Mouse (Mus musculus) midbrain, postnatal 0 days (tissue): ENCODE measurements at regions not wholly inside any gene's neighbourhood (a gene's known extent, or its start where the extent isn't known, plus 50 kb on each side); places are given as distances from the start of the nearest gene placed in this dataset.
A peak's percentile ranks its signal among the peaks of the same experiment; 100 is the strongest.

Experiments
- ATAC-seq: fragments of 200-750 bp; cut with Nextera tagmentation; 2 replicates; pipeline ENCODE4 v1.8.0; 2017; ENCODE audit warnings: moderate number of reproducible peaks, mild to moderate bottlenecking, moderate TSS enrichment, moderate library complexity; ENCODE audit not compliant: low FRiP score
- DNase-seq: peaks from one replicate; pipeline ENCODE4 v3.0.0-alpha.2; 2015; ENCODE audit warnings: low spot score
- H3K27ac ChIP-seq: fragments of 300-500 bp; sonication (generic); 2 replicates; pipeline ENCODE4 v1.5.1; 2014; ENCODE audit warnings: low read depth, mild to moderate bottlenecking, low read length, mixed read lengths
- H3K27me3 ChIP-seq: fragments of 300-500 bp; sonication (generic); 2 replicates; pipeline ENCODE4 v1.6.1; 2014; ENCODE audit warnings: low read length, control low read depth, mixed read lengths; ENCODE audit not compliant: insufficient read depth
- H3K36me3 ChIP-seq: fragments of 300-500 bp; sonication (generic); 2 replicates; pipeline ENCODE4 v1.6.1; 2014; ENCODE audit warnings: low read length, control low read depth, mixed read lengths; ENCODE audit not compliant: insufficient read depth
- H3K4me1 ChIP-seq: fragments of 300-500 bp; sonication (generic); 2 replicates; pipeline ENCODE4 v1.6.1; 2014; ENCODE audit warnings: mild to moderate bottlenecking, control low read depth, antibody characterized with exemption, low read length, mixed read lengths; ENCODE audit not compliant: insufficient read depth
- H3K4me2 ChIP-seq: fragments of 300-500 bp; sonication (generic); 2 replicates; pipeline ENCODE4 v1.6.1; 2014; ENCODE audit warnings: low read depth, mild to moderate bottlenecking, low read length, mixed read lengths; ENCODE audit not compliant: poor library complexity, severe bottlenecking
- H3K4me3 ChIP-seq: fragments of 300-500 bp; sonication (generic); 2 replicates; pipeline ENCODE4 v1.5.1; 2014; ENCODE audit warnings: low read depth, mild to moderate bottlenecking, low read length, moderate library complexity
- H3K9ac ChIP-seq: fragments of 300-500 bp; sonication (generic); replicated peaks from 2 replicates; pipeline ENCODE4 v1.6.1; 2014; ENCODE audit warnings: mild to moderate bottlenecking, low read length, moderate library complexity, mixed read lengths; ENCODE audit not compliant: poor library complexity, severe bottlenecking
- H3K9me3 ChIP-seq: fragments of 300-500 bp; sonication (generic); 2 replicates; pipeline ENCODE4 v1.6.1; 2016; ENCODE audit warnings: low read length, control low read depth
- CTCF ChIP-seq: IDR thresholded peaks from 2 replicates; pipeline ENCODE4 v1.5.1; 2016; ENCODE audit warnings: antibody characterized with exemption, mild to moderate bottlenecking
- WGBS: fragments of 180-500 bp; shearing (Covaris S2); extraction: QIAGEN DNeasy Blood & Tissue Kit; methylation state at CpG from one replicate; pipeline ENCODE4 v1.1.7; 2014; 5-methylcytosine and 5-hydroxymethylcytosine counted together

DNA sequence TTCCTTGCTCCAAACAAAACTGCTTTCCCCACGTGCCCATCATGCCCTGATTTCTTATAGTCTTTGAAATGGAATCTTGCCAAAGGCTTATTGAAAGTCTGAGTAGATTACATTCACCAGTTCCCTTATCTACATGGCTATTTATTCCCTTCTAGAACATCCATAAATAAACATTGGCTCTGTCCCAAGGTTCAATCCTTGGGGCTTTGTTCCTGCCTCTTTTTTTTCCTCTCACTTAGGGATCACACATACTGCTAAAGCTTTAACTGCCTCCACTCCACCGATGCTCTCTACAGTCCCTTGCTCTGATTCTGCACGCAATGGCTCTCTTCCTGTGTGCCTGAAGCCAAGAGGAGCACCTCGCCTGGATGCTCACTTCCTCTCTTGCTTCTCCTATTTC is 107.6 kb upstream of the Ncam1 start:
- peak; percentile 19 for DNase-seq
- WGBS: 49% methylated on average over 4 of the region's 4 CpGs

GRCm38 (mm10) chr9:49905703-49906102 is 107.0 kb upstream of the Ncam1 start:
- H3K4me1 ChIP-seq: no peaks in the 10 kb centered on the region; the same call in 1 of the 2 replicates
- TF ChIP-seq CTCF: no peak
- H3K4me3 ChIP-seq: no peak overlapping the region
- H3K9ac ChIP-seq: no peak overlapping the region
- 83% methylated on average over 4 of the region's 4 CpGs for WGBS
- ATAC-seq (no peak), DNase-seq (no peak)
- H3K4me2 ChIP-seq: no peak overlapping the region
- no peaks in the 10 kb centered on the region for H3K9me3 ChIP-seq
- H3K27ac ChIP-seq: no peak overlapping the region
- no peaks in the 10 kb centered on the region for H3K36me3 ChIP-seq
- H3K27me3 ChIP-seq: no peaks in the 10 kb centered on the region

More for the DNA sequence above, 107.6 kb upstream of the Ncam1 start:
- Histone ChIP-seq H3K4me1 (no peaks in the 10 kb centered on the region), H3K9me3 (no peaks in the 10 kb centered on the region), H3K4me2 (no peak overlapping the region), H3K36me3 (no peaks in the 10 kb centered on the region), H3K27me3 (no peaks in the 10 kb centered on the region), H3K4me3 (no peak overlapping the region), H3K27ac (no peak overlapping the region), H3K9ac (no peak overlapping the region)
- no peak for ATAC-seq
- no peak for TF ChIP-seq CTCF

DNA sequence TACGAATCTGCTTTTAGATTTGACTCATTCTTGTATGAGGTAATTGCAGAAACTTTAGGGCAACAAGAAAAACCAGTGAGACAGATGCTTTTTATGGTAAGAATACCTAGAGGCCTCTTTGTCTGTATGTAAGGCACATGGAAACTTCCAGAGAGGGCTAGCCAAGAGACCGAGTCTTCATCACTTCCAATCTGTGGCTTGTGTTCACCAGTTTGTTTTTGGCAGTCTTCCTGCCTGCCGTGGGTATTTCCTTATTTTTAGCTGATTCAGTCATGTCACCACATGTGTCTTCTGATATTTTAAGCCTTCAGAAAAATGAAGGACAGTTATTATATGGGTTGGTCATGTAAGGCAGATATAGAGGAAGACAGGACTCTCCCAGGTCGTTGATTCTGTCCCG is 100.2 kb upstream of the Ncam1 start:
- Histone ChIP-seq H3K4me2 (no peak overlapping the region), H3K9me3 (no peaks in the 10 kb centered on the region), H3K36me3 (no peaks in the 10 kb centered on the region), H3K27me3 (no peaks in the 10 kb centered on the region), H3K9ac (no peak overlapping the region), H3K4me3 (no peak overlapping the region), H3K27ac (no peak overlapping the region), H3K4me1 (no peaks in the 10 kb centered on the region; the same call in 1 of the 2 replicates)
- ATAC-seq (no peak), DNase-seq (no peak)
- WGBS: 89% methylated on average over 5 of the region's 5 CpGs
- TF ChIP-seq CTCF: no peak

- DNase-seq (peak; percentile 28), ATAC-seq (no peak)
- Histone ChIP-seq H3K9ac (no peak overlapping the region), H3K36me3 (no peaks in the 10 kb centered on the region), H3K9me3 (no peaks in the 10 kb centered on the region), H3K27me3 (no peaks in the 10 kb centered on the region), H3K4me3 (no peak overlapping the region), H3K4me1 (no peaks in the 10 kb centered on the region), H3K4me2 (no peak overlapping the region), H3K27ac (no peak overlapping the region)
- 69% methylated on average over 12 of the region's 12 CpGs for WGBS
- no peak for TF ChIP-seq CTCF
Measured at GRCm38 (mm10) chr9:49884516-49885343, 86.0 kb upstream of the Ncam1 start.

DNA sequence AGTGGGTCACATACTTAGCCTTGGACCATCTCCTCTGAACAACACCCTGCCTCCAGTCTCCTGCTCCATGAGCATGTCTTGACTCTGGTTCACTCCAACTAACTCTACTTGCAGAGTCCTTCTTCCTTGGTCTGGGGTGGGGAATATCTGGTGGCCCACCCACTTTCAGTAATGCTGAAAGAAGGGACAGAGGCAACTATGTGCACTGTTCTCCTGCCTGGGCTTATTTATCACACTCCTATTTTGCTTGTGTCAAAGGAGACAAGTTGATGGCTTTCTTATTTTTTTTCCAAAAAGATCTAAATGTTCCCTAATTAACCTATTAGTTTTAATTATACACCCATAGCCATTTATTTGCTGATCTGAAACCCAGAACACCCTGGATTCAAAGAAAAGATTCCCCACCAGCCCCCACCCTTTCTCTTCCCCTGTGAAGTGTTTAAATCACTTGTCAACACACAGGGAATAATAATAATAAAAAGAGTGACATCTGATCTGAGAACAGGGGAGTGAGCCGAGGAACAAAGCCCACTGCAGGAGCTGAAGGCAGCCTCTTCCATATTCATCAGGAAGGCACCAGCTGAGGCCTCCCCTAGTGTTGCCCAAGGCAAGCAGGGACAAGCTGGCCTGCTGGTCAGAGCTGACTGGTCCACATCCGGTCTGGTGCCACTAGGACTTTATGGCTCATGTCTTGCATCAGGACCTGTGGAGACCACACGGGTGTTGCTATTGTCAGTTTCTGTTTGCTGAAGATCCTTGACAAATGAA is 80.8 kb upstream of the Ncam1 start:
- Histone ChIP-seq H3K9ac (no peak overlapping the region), H3K9me3 (no peaks in the 10 kb centered on the region), H3K4me3 (no peak overlapping the region), H3K27me3 (no peaks in the 10 kb centered on the region), H3K4me1 (no peaks in the 10 kb centered on the region), H3K4me2 (no peak overlapping the region), H3K27ac (no peak overlapping the region), H3K36me3 (no peaks in the 10 kb centered on the region)
- 7% methylated on average over 3 of the region's 3 CpGs for WGBS
- DNase-seq (no peak), ATAC-seq (no peak)
- no peak for TF ChIP-seq CTCF

- TF ChIP-seq CTCF: no peak
- Histone ChIP-seq H3K4me2 (no peak overlapping the region), H3K9ac (no peak overlapping the region), H3K27ac (no peak overlapping the region), H3K27me3 (no peaks in the 10 kb centered on the region), H3K9me3 (no peaks in the 10 kb centered on the region), H3K4me1 (no peaks in the 10 kb centered on the region), H3K4me3 (no peak overlapping the region), H3K36me3 (no peaks in the 10 kb centered on the region)
- DNase-seq (no peak), ATAC-seq (no peak)
- WGBS: 96% methylated on average over 2 of the region's 2 CpGs
Measured at GRCm38 (mm10) chr9:49874881-49875280, 76.2 kb upstream of the Ncam1 start.
